Mouse (Mus musculus) cerebellum, postnatal 14 days (tissue): Measurements from ENCODE around the gene Kif1c.
A peak's percentile ranks its signal among the peaks of the same experiment; 100 is the strongest.

Source experiments
- DNase-seq, 2 experiments: peaks; one replicate each; pipeline ENCODE4 v3.0.0; 2021; ENCODE audit warnings: mixed read lengths in 2 of 2

Gene Kif1c

DNA sequence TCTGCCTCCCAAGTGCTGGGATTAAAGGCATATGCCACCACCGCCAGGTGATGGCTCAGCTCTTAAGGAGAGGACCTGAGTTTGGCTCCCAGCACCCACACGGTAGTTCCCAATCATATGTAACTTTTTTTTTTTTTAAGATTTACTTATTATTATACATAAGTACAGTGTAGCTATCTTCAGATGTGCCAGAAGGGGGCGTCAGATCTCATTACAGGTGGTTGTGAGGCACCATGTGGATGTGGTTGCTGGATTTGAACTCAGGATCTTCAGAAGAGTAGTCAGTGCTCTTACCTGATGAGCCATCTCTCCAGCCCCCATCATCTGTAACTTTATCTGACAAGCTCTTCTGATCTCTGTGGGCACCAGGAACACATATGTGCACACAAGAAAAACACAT lies 3.0 kb upstream of the Kif1c start:
- DNase-seq = no peak

- DNase-seq = no peak
Measured at GRCm38 (mm10) chr11:70699051-70699450, 1.3 kb upstream of the Kif1c start.

DNA sequence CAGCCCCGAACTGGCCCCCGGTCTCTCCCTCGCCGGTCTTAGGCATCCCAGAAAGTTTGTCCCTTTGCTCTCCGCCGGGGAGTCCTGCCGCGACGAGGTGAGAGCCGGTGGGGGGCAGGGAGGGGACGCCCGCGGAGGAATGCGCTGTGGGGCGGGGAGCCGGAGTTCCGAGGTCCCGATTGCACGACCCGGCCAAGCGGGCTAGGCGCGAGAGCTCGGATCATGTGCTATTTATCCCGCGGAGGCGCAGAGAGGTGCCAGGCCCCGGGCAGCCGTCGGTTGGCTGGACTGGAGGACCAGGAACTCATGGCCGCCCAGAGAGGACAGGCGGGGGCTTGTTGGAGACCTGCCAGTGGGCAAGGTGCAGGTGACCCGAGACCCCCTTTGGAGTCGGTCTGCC lies 265 bp downstream of the Kif1c start:
- peak; percentile 72 to 79 for DNase-seq

DNA sequence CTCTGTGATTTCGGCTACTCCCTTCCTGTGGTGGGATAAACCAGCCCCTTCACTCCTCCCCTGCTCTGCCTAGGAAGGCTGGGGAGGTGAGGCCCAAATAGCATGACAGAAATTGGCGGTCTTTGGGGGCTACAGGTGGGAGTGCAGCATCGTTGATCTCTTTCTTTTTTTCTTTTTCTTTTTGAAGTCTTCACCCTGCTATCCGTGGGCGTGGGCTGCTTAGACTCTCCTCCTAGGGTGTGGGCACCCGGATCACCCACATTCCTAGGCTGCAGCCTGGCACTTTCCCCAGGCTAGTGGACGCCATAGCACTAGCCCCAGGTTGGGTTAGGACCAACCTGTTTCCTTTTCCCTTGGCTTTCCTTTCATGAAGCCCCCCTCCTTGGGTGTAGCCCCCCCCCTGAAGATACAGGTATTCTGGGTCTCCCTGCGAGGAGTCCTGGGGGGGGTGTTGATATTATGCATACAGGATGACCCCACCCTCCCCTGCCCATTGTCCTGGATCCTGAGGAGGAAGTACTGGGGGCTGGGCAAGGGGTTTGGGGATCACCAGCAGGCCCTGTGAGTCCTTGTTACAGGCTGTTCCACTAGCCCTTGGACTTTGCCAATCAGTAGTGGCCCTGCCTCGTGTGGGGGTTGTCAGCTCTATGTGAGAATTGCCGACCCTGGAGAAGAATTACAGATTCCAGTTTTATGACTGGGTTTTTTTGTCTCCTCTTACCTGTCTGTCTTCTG lies 1.0 kb downstream of the Kif1c start:
- DNase-seq = no peak

DNA sequence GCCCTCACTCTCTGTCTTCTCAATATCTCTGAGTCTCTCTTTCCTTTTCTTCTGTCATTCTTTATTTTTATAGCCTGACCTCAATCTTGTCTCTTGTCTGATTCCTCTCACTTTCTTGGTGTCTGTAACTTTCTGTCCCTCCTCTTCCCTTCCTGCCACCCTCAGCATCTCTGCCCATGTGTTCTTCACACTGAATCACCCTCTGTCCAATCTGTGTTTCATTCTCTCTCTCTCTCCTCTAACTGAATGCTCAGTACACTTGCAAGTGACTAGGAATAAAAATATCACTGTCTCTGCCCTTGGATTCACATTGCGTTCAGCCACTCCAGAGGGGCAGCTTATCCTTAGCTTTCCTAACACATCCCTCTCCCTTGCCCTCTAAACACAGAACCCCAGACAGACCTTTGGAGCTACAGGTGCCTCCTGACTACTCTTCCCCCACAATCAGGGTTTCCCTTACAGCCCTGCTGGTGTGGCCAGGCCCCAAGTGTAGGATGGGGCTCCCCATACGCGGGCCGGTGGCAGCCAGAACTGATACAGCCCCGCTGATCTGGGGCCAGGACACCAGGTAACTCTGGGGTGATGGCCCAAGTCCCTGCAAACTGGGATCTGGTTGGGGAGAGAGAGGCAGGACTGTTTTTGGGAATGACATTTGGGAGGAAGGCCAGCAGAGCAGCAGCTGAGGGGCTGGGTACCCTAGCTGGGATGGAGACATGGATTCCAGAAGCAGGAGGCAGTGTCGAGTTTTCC lies 1.8 kb downstream of the Kif1c start:
- DNase-seq = no peak

DNA sequence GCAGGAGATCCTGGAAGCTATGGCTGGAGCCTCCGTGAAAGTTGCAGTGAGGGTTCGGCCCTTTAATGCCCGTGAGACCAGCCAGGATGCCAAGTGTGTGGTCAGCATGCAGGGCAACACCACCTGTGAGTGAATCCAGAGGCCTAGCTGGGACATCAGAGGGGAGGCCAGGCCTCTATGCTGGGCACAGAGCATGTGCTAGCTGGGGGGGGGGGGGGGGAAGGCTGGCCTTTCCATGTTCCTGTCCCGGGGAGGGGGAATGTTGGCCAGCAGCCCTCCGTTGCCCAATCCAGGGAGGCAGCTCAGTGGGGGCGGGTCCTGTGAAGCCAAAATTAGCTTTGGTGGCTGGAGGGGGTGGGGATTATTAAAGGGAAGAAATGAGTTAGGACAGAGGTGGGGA lies 2.4 kb downstream of the Kif1c start:
- DNase-seq = peak in 1 of 2 experiments; percentile 25

DNA sequence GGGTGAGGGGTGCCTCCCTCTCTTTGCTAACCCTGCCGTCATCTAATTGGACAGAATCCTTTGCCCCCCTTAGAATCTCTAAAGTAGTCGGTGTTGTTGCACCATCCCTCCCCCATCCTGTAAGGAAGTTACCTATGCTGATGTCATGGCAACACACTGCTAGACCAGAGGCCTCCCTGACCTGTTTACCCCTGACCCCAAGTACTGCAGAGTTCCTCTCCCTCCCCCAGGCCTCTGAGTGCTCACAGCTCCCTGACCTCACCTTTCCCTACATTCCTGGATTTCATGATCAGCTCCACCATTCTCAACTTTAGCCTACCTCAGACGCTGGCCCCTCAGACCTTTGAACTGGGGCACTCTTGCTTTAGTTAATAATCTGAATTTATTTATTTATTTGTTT lies 5.8 kb downstream of the Kif1c start:
- DNase-seq = no peak

- DNase-seq = no peak
Measured at GRCm38 (mm10) chr11:70711026-70711425, 10.7 kb downstream of the Kif1c start.

GRCm38 (mm10) chr11:70713222-70713621 lies 12.9 kb downstream of the Kif1c start:
- DNase-seq = no peak

GRCm38 (mm10) chr11:70715832-70716231 lies 15.5 kb downstream of the Kif1c start:
- DNase-seq = no peak

GRCm38 (mm10) chr11:70718481-70718880 lies 18.1 kb downstream of the Kif1c start:
- DNase-seq = no peak

DNA sequence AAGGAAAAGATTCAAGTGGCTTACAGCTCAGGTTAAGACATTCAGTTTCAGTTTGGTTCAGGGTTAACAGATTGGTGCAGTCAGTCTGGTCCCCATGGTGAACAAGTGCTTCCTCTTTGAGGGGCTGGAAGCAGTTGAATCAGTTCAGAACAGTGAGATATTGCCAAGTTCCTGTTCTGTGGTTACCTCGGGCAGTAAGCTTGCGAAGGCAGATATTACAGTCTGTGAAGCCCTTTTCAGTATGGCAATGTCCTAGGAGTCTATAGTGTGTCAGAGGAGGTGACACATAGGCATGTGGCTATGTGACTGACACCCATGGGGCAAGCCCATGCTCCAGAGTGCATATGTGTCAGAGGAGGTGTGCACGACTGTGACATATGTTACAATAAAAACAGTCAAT lies 20.2 kb downstream of the Kif1c start:
- DNase-seq = no peak

DNA sequence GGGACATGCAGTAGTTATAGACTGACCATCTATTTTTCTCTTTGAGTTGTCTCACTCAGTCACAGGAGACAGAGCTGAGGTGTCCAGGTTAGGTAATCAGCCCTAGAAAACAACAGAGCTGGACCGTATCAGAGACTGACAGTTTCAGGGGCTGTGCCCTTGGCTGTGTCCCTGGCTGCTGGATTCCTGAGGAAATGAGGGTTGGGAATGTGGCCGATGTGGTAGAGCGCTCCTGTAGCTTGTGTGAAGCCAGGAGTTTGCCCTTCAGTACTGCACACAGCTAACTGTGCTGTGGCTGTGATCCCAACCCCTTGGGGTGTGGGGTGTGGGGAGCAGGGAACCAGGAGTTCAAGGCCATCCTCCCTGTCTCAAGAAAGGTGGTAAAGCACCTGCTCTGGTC lies 20.7 kb downstream of the Kif1c start:
- DNase-seq = no peak

DNA sequence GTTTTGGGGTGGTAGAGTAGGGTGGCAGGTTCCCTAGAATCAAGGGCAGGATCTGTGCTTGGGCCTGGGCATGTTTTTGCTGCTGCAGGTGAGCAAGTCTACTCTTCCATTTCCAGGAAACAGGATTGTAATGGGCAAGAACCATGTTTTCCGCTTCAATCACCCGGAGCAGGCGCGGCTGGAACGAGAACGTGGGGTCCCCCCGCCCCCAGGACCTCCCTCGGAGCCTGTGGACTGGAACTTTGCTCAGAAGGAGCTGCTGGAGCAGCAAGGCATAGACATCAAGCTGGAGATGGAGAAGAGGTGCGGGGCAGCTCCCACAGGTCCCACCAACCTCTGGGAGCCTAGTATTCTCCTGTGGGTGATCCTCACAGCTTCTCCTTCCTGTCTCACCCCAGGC lies 24.4 kb downstream of the Kif1c start:
- no peak for DNase-seq

GRCm38 (mm10) chr11:70726585-70726984 lies 26.2 kb downstream of the Kif1c start:
- no peak for DNase-seq

DNA sequence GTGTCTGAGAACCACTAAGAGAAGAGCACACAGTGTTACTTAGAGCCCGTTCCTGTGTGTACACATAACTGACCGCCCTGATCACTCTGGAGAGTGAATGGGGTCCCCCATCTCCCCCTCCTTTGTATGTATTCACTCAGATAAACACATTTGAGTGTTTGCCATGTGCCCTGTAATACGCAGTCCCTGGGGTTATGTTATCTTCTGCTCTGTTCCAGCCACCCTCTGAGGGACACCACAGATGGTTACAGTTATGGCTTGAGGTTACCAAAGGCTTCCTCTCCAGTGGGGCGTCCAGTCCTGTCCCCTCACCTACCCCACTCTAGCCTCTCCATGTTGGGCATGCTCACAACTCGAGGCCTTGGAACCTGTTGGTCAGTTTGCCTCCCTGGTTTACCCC lies 27.0 kb downstream of the Kif1c start:
- no peak for DNase-seq

DNA sequence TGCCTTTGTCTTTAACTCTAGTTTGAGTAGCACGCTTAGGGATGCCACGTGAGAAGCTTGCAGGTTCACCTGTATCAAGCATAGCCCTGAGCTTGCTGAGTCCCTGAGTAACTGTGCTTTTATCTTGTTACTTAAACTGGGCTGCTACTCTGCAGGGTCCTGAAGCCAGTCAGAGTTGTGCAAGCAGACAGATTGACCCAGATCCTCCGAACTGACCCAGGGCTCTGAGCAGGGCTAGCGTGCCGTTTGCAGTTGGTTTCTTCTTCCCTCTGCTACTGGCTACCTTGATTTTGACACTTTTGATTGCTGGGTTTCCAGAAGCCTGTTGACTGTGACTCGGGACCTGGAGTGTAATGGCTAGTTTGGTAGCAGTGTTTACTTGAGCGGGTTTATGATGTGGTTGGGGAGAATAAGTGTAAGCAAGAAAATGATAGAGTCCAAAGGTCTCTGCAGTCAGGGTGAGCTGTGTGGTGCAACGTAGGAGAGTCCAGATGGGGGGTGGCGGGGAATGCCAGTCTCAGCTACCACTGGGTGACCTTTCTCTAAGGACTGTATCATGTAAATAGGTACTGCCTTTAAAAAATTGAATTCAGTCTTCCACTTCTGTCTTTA lies 30.2 kb downstream of the Kif1c start:
- DNase-seq = no peak

DNA sequence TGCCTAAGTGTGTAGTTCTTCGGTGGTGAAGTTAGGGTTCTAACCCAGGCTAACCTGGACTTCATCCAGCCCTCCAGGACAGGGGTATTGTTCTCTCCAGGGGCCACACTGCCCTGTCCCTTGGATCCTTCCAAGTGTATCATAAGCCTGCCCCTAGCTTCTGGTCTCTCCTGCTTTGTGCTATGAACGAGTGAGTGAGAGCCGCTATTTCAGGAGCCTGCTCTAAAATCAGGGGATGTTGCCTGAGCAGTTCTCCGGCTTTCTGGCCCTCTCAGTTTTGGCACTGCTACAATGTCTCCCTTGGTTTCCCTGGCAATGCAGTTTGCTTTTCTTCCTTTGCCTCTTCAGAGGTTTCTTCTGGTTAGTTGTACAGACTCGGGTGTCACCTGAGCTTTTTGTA lies 30.8 kb downstream of the Kif1c start:
- DNase-seq = peak; percentile 42 to 58

DNA sequence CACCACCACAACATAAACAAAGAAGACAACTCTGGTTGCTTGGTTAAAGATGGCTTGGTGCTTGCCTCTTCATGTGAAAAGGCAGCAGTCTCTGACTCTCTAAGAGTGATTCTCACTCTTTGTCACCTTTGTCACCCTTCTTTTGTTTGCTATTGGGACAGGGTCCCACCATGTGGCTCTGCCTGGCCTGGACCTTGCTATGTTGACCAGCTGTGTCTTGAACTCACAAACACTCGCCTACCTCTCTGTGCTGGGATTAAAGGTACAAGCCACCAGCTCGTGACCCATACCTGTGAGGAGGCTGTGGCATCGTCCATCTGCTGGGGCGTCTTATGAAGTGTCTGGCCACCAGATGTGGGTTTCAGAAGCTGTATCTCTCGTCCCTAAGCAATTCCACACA lies 32.9 kb downstream of the Kif1c start:
- DNase-seq = no peak

- no peak for DNase-seq
Measured at GRCm38 (mm10) chr11:70737749-70738148, 37.4 kb downstream of the Kif1c start.

DNA sequence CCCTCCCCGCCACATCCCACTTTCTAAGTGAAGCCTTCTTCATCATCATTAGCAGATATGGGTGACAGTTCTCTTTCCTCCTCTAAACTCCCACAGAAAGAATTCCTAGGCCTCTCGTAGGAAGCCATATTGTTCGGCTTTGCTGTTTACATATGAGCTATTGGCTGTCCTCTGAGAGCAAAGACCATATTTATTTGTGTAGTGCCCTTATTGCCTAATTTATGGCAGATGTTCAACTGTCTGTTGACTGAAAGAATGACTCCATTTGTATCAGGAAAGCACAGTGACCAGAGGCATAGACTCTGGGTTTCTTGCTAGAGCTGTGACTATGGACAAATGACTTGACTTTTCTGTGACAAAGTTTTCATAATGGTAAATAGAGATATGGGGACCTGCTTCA lies 41.3 kb downstream of the Kif1c start:
- no peak for DNase-seq

DNA sequence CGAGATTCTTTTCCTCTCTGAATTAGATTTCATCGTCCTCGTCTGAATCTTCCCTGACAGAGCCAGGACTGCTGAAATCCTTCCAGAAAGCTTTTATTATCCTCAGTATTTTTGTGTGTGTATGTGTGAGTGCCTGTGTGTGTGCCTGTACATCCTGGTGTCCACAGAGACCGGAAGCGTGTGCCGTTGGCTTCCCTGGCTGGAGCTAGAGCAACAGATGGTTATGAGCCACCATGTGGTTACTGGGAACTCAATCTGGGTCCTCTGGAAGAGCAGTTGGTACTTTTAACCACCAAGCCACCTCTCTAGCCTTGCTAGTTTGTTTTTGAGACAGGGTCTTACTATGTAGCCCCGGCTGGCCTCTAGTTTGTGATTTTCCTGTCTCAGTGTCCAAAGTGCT lies 41.8 kb downstream of the Kif1c start:
- peak in 1 of 2 experiments; percentile 21 for DNase-seq

DNA sequence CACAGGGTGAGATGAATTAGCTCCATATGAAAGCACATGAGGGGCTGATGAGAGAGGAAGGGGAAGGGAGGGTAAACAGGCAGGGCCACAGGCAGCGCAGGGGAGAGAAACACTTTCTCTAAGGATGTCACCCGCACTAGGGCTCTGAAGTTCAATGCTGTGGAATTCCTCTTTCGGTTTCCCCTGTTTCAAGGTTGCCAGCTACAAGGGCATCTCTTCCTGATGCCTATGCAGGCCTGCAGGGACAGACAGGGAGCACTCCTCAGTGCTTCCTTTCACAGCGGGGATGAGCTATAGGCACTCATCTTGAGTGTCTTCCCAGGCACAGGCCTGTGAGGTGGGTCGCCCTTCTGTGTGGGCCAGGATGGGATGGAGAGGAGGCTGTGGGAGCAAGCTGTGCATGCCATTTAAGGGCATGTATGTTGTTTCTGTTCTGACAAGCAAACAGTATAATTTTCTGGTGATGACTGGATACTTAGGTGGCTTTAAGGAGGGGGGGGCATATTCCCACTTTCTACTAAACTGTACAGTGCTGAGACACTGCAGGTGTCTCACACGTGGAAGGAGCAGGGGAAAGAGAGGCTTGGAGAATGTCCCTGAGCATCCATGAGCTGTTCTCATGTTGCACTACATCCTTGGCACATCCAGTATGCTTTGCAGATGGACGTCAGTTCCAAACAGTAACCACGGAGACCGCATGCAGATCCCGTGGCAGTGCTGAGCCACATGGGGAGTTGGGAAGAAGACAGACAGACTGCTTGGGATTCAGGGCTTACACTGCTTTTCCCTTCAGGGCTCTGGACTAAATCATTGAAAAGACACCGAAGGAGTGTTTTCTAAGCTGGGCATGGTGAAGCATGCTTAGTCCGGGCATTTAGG lies 42.5 kb downstream of the Kif1c start:
- no peak for DNase-seq
